Mouse (Mus musculus): ENCODE measurements around the gene Hint3.

GRCm38 (mm10) chr10:30577670-30578280 is 51.7 kb downstream of the Hint3 start:
- TF ChIP-seq CTCF (conservative IDR thresholded peaks at IDR 0.05; ENCODE audit: insufficient read depth, insufficient read length, low read depth, low read length): no peak
- TF ChIP-seq POLR2A (IDR thresholded peaks at IDR 0.05; ENCODE audit: low read depth, low read length): no peak

All from kidney, adult 2 months (tissue).